Mouse (Mus musculus): ENCODE data around the gene Chrna7.

- TF ChIP-seq POLR2A (IDR thresholded peaks at IDR 0.05; ENCODE audit: control insufficient read depth, extremely low read depth, insufficient read depth, low read length, poor library complexity) (no peak), CTCF (IDR thresholded peaks at IDR 0.05; ENCODE audit: borderline replicate concordance, control insufficient read depth, extremely low read depth, insufficient read depth, low read length, poor library complexity) (no peak)
Measured at GRCm38 (mm10) chr7:63170063-63170787, 42.1 kb downstream of the Chrna7 start.
